Mouse (Mus musculus) midbrain, embryonic 11.5 days (tissue): Measurements from ENCODE around the gene Gm20503. TPM values are rescaled to one million over a fixed set of nuclear protein-coding genes. Genes with fewer than 3 reads are reported as not detected.

Source experiments
- ATAC-seq: fragments of 200-750 bp; cut with Nextera tagmentation; 2 replicates; pipeline ENCODE4 v1.8.0; 2017; ENCODE audit warnings: moderate TSS enrichment, moderate library complexity; ENCODE audit not compliant: low FRiP score
- DNase-seq: peaks from one replicate; pipeline ENCODE4 v3.0.0; 2015; ENCODE audit warnings: low spot score; ENCODE audit errors: missing footprints
- H3K27ac ChIP-seq: fragments of 300-500 bp; sonication (generic); 2 replicates; pipeline ENCODE4 v1.5.1; 2014; ENCODE audit warnings: low read depth, low read length
- H3K27me3 ChIP-seq: fragments of 300-500 bp; sonication (generic); 2 replicates; pipeline ENCODE4 v1.6.1; 2014; ENCODE audit warnings: mild to moderate bottlenecking, low read length, moderate library complexity, mixed read lengths; ENCODE audit not compliant: control insufficient read depth, insufficient read depth
- H3K36me3 ChIP-seq: fragments of 300-500 bp; sonication (generic); 2 replicates; pipeline ENCODE4 v1.6.1; 2014; ENCODE audit warnings: mild to moderate bottlenecking, low read length, moderate library complexity, mixed read lengths; ENCODE audit not compliant: control insufficient read depth, insufficient read depth
- H3K4me1 ChIP-seq: fragments of 300-500 bp; sonication (generic); 2 replicates; pipeline ENCODE4 v1.6.1; 2014; ENCODE audit warnings: low read length; ENCODE audit not compliant: control insufficient read depth, insufficient read depth
- H3K4me2 ChIP-seq: fragments of 300-500 bp; sonication (generic); 2 replicates; pipeline ENCODE4 v1.6.1; 2014; ENCODE audit warnings: mild to moderate bottlenecking, moderate library complexity
- H3K4me3 ChIP-seq: fragments of 300-500 bp; sonication (generic); 2 replicates; pipeline ENCODE4 v1.5.1; 2014; ENCODE audit warnings: low read depth, low read length
- H3K9ac ChIP-seq: fragments of 300-500 bp; sonication (generic); 2 replicates; pipeline ENCODE4 v1.6.1; 2014; ENCODE audit warnings: low read length
- H3K9me3 ChIP-seq: fragments of 300-500 bp; sonication (generic); 2 replicates; pipeline ENCODE4 v1.6.1; 2016; ENCODE audit warnings: low read length; ENCODE audit not compliant: control insufficient read depth
- WGBS: fragments of 180-500 bp; shearing (Covaris S2); extraction: QIAGEN DNeasy Blood & Tissue Kit; methylation state at CpG from one replicate; pipeline ENCODE4 v1.1.7; 2014; 5-methylcytosine and 5-hydroxymethylcytosine counted together
- polyA plus RNA-seq: library from polyadenylated mRNA; unstranded; fragments of >200 nt; fragmentation: Nextera tagmentation; extraction: Ambion mirVana; gene quantifications from 2 replicates; pipeline ENCODE4 v1.2.1, GENCODE M21; 2014

Gene Gm20503
- polyA plus RNA-seq, 1 experiment from 2014 or later = 7.8 TPM

GRCm38 (mm10) chr4:58986540-58987190 is 16.3 kb upstream of the Gm20503 start, which contains the start of gene Ptgr1:
Gene Ptgr1, minus strand, starts transcription at chr4:58987119.
- no peaks in the 10 kb centered on the region for H3K27me3 ChIP-seq
- H3K9ac ChIP-seq = peak within 1 kb of the TSS; percentile 65
- peak within 1 kb of the TSS; percentile 57 for H3K4me3 ChIP-seq
- no peaks in the 10 kb centered on the region for H3K36me3 ChIP-seq
- peak within 1 kb of the TSS; percentile 79 for H3K4me2 ChIP-seq
- 3% methylated on average over 28 of the region's 28 CpGs for WGBS
- H3K4me1 ChIP-seq = peaks cover 4% of the 10 kb centered on the region; the same call in 1 of the 2 replicates
- ATAC-seq (peak; percentile 66), DNase-seq (peak; percentile 98)
- no peaks in the 10 kb centered on the region for H3K9me3 ChIP-seq
- no peak within 1 kb of the TSS for H3K27ac ChIP-seq

- Histone ChIP-seq H3K4me2 (no peak overlapping the region), H3K9me3 (no peaks in the 10 kb centered on the region), H3K9ac (no peak overlapping the region), H3K4me3 (no peak overlapping the region), H3K27me3 (no peaks in the 10 kb centered on the region), H3K4me1 (peaks cover 4% of the 10 kb centered on the region; the same call in 1 of the 2 replicates), H3K36me3 (no peaks in the 10 kb centered on the region), H3K27ac (no peak overlapping the region)
- ATAC-seq (no peak), DNase-seq (no peak)
- 88% methylated on average over 7 of the region's 7 CpGs for WGBS
Observed at GRCm38 (mm10) chr4:58989303-58989898, 13.6 kb upstream of the Gm20503 start.

- H3K36me3 ChIP-seq = no peaks in the 10 kb centered on the region
- no peaks in the 10 kb centered on the region for H3K27me3 ChIP-seq
- no peak overlapping the region for H3K9ac ChIP-seq
- ATAC-seq (no peak), DNase-seq (peak; percentile 70)
- no peak overlapping the region for H3K4me3 ChIP-seq
- WGBS = 76% methylated on average over 17 of the region's 17 CpGs
- peaks cover 4% of the 10 kb centered on the region; the same call in 1 of the 2 replicates for H3K4me1 ChIP-seq
- no peaks in the 10 kb centered on the region for H3K9me3 ChIP-seq
- H3K4me2 ChIP-seq = no peak overlapping the region
- H3K27ac ChIP-seq = no peak overlapping the region
Observed at GRCm38 (mm10) chr4:58990609-58991434, 12.2 kb upstream of the Gm20503 start.

- H3K27ac ChIP-seq = no peak overlapping the region
- H3K36me3 ChIP-seq = no peaks in the 10 kb centered on the region
- peaks cover under 1% of the 10 kb centered on the region; the same call in 1 of the 2 replicates for H3K4me1 ChIP-seq
- H3K4me3 ChIP-seq = no peak overlapping the region
- H3K9ac ChIP-seq = no peak overlapping the region
- WGBS = 84% methylated on average over 5 of the region's 5 CpGs
- no peaks in the 10 kb centered on the region for H3K27me3 ChIP-seq
- DNase-seq (peak; percentile 35), ATAC-seq (no peak)
- no peaks in the 10 kb centered on the region for H3K9me3 ChIP-seq
- H3K4me2 ChIP-seq = no peak overlapping the region
Observed at GRCm38 (mm10) chr4:58992195-58992594, 10.8 kb upstream of the Gm20503 start.

- 91% methylated on average over 4 of the region's 4 CpGs for WGBS
- no peaks in the 10 kb centered on the region for H3K36me3 ChIP-seq
- DNase-seq = no peak
- no peak within 1 kb of the TSS for H3K4me3 ChIP-seq
- no peak within 1 kb of the TSS for H3K27ac ChIP-seq
- H3K27me3 ChIP-seq = no peaks in the 10 kb centered on the region
- no peak for ATAC-seq
- H3K4me2 ChIP-seq = no peak within 1 kb of the TSS
- H3K9ac ChIP-seq = no peak within 1 kb of the TSS
- H3K9me3 ChIP-seq = no peaks in the 10 kb centered on the region
- no peaks in the 10 kb centered on the region for H3K4me1 ChIP-seq
Observed at GRCm38 (mm10) chr4:58994762-58995161, 8.2 kb upstream of the Gm20503 start, which contains the start of gene Dnajc25. Gene Dnajc25, plus strand, starts transcription at chr4:58995062.

GRCm38 (mm10) chr4:58995251-58995693 is 7.7 kb upstream of the Gm20503 start:
- no peak overlapping the region for H3K4me3 ChIP-seq
- no peaks in the 10 kb centered on the region for H3K36me3 ChIP-seq
- ATAC-seq (no peak), DNase-seq (peak; percentile 53)
- no peak overlapping the region for H3K9ac ChIP-seq
- H3K9me3 ChIP-seq = no peaks in the 10 kb centered on the region
- H3K27me3 ChIP-seq = no peaks in the 10 kb centered on the region
- no peaks in the 10 kb centered on the region for H3K4me1 ChIP-seq
- 74% methylated on average over 8 of the region's 8 CpGs for WGBS
- no peak overlapping the region for H3K27ac ChIP-seq
- H3K4me2 ChIP-seq = no peak overlapping the region

GRCm38 (mm10) chr4:58997081-58997480 is 5.9 kb upstream of the Gm20503 start:
- Histone ChIP-seq H3K4me1 (no peaks in the 10 kb centered on the region), H3K9ac (no peak overlapping the region), H3K27me3 (no peaks in the 10 kb centered on the region), H3K27ac (no peak overlapping the region), H3K9me3 (no peaks in the 10 kb centered on the region), H3K36me3 (no peaks in the 10 kb centered on the region), H3K4me3 (no peak overlapping the region), H3K4me2 (no peak overlapping the region)
- DNase-seq (no peak), ATAC-seq (no peak)
- WGBS = 80% methylated on average over 5 of the region's 5 CpGs

GRCm38 (mm10) chr4:58998688-58999087 is 4.3 kb upstream of the Gm20503 start:
- DNase-seq (peak; percentile 69), ATAC-seq (no peak)
- Histone ChIP-seq H3K9ac (no peak overlapping the region), H3K36me3 (no peaks in the 10 kb centered on the region), H3K4me3 (no peak overlapping the region), H3K27me3 (no peaks in the 10 kb centered on the region), H3K27ac (no peak overlapping the region), H3K9me3 (no peaks in the 10 kb centered on the region), H3K4me1 (peaks cover 2% of the 10 kb centered on the region), H3K4me2 (no peak overlapping the region)
- WGBS = 96% methylated on average over 1 of the region's 1 CpGs
